Mouse (Mus musculus) forebrain, embryonic 12.5 days (tissue): ENCODE data around the gene Sesn2. TPM values are rescaled to one million over a fixed set of nuclear protein-coding genes. Genes with fewer than 3 reads are reported as not detected.

Source experiments
- ATAC-seq: fragments of 200-750 bp; cut with Nextera tagmentation; 2 replicates; pipeline ENCODE4 v1.8.0; 2017; ENCODE audit warnings: moderate TSS enrichment; ENCODE audit not compliant: low FRiP score
- H3K27ac ChIP-seq: fragments of 300-500 bp; sonication (generic); 2 replicates; pipeline ENCODE4 v1.5.1; 2016; ENCODE audit warnings: mild to moderate bottlenecking
- H3K27me3 ChIP-seq: fragments of 300-500 bp; sonication (generic); 2 replicates; pipeline ENCODE4 v1.6.1; 2016; ENCODE audit warnings: mild to moderate bottlenecking
- H3K36me3 ChIP-seq: fragments of 300-500 bp; sonication (generic); replicated peaks from 2 replicates; pipeline ENCODE4 v1.6.1; 2016; ENCODE audit warnings: mild to moderate bottlenecking
- H3K4me1 ChIP-seq: fragments of 300-500 bp; sonication (generic); 2 replicates; pipeline ENCODE4 v1.6.1; 2016
- H3K4me2 ChIP-seq: fragments of 300-500 bp; sonication (generic); 2 replicates; pipeline ENCODE4 v1.6.1; 2016; ENCODE audit warnings: mild to moderate bottlenecking, moderate library complexity
- H3K4me3 ChIP-seq: fragments of 300-500 bp; sonication (generic); replicated peaks from 2 replicates; pipeline ENCODE4 v1.5.1; 2016; ENCODE audit warnings: mild to moderate bottlenecking
- H3K9ac ChIP-seq: fragments of 300-500 bp; sonication (generic); 2 replicates; pipeline ENCODE4 v1.6.1; 2016; ENCODE audit warnings: mild to moderate bottlenecking
- H3K9me3 ChIP-seq: fragments of 300-500 bp; sonication (generic); 2 replicates; pipeline ENCODE4 v1.6.1; 2016
- WGBS: fragments of 180-500 bp; shearing (Covaris S2); methylation state at CpG from one replicate; pipeline ENCODE4 v1.1.7; 2016; 5-methylcytosine and 5-hydroxymethylcytosine counted together
- polyA plus RNA-seq: library from polyadenylated mRNA; unstranded; fragments of >200 nt; fragmentation: Nextera tagmentation; extraction: Ambion mirVana; gene quantifications from 2 replicates; pipeline ENCODE4 v1.2.1, GENCODE M21; 2016

Sesn2 gene
- polyA plus RNA-seq, 1 experiment from 2014 or later = 7.6 TPM

GRCm38 (mm10) chr4:132464255-132464613, 46.1 kb downstream of the Sesn2 start:
- H3K36me3 ChIP-seq = peaks cover 17% of the 10 kb centered on the region
- H3K27me3 ChIP-seq = no peaks in the 10 kb centered on the region
- H3K9me3 ChIP-seq = no peaks in the 10 kb centered on the region
- H3K27ac ChIP-seq = no peak overlapping the region
- peaks cover 22% of the 10 kb centered on the region for H3K4me1 ChIP-seq
- peak; percentile 42; the same call in 1 of the 2 replicates for ATAC-seq
- 2% methylated on average over 5 of the region's 5 CpGs for WGBS
- H3K9ac ChIP-seq = no peak overlapping the region
- H3K4me2 ChIP-seq = peak overlapping the region; percentile 82
- peak overlapping the region; percentile 87 for H3K4me3 ChIP-seq

GRCm38 (mm10) chr4:132463430-132464254, 46.7 kb downstream of the Sesn2 start, which contains the start of gene Med18:
Gene Med18 (minus strand): TSS chr4:132463921.
- Histone ChIP-seq H3K9me3 (no peaks in the 10 kb centered on the region), H3K36me3 (peaks cover 20% of the 10 kb centered on the region), H3K4me1 (peaks cover 22% of the 10 kb centered on the region), H3K27ac (peak within 1 kb of the TSS; percentile 59), H3K27me3 (no peaks in the 10 kb centered on the region), H3K4me3 (peak within 1 kb of the TSS; percentile 87), H3K9ac (peak within 1 kb of the TSS; percentile 80), H3K4me2 (peak within 1 kb of the TSS; percentile 82)
- under 1% methylated on average over 43 of the region's 44 CpGs for WGBS
- ATAC-seq = peak; percentile 96

DNA sequence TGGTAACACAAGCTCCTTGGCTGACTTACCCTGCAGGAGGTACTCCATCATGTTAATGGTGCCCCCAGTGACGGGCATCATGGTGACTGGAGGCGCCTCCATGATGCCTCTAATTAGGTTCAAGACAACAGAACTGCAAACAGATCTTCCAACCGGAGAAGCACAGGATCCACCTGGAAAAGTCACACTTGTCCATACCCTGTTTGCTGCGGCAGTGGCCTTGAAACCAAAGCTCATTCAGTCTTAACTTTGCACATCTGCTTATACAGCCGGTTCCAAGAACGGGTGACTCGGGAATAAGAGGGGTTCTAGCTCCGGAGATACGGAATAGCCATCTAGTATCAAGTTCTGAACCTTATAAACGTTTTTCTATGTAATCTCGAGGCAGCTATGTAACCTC, 47.5 kb downstream of the Sesn2 start:
- Histone ChIP-seq H3K4me2 (peak overlapping the region; percentile 82), H3K4me3 (peak overlapping the region; percentile 87), H3K4me1 (peaks cover 22% of the 10 kb centered on the region), H3K27ac (no peak overlapping the region), H3K36me3 (peaks cover 27% of the 10 kb centered on the region), H3K9me3 (no peaks in the 10 kb centered on the region), H3K27me3 (no peaks in the 10 kb centered on the region), H3K9ac (peak overlapping the region; percentile 80)
- 14% methylated on average over 11 of the region's 11 CpGs for WGBS
- no peak for ATAC-seq

DNA sequence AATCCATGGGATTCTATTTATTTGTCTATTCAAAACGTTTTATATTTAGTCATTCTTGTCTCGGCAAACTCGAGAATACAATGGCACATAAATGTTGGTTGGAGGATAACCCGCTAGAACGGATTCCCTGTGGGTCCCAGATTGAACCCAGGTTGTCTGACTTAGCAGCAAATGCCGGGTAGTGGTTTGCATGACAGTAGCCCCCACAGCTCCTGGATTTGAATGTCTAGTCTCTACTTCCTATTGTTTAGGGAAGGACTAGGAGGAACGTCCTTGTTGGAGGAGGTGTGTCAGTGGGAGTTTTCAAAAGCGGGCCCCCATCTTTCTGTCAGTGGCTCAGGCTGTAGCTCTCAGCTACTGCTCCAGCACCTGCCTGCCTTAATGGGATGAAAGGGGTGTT, 50.1 kb downstream of the Sesn2 start:
- no peak overlapping the region for H3K4me3 ChIP-seq
- peaks cover 38% of the 10 kb centered on the region for H3K36me3 ChIP-seq
- 92% methylated on average over 8 of the region's 8 CpGs for WGBS
- H3K27me3 ChIP-seq = no peaks in the 10 kb centered on the region
- H3K27ac ChIP-seq = no peak overlapping the region
- H3K9me3 ChIP-seq = no peaks in the 10 kb centered on the region
- no peak for ATAC-seq
- H3K4me2 ChIP-seq = no peak overlapping the region
- peaks cover 22% of the 10 kb centered on the region for H3K4me1 ChIP-seq
- no peak overlapping the region for H3K9ac ChIP-seq

- Histone ChIP-seq H3K27ac (no peak overlapping the region), H3K4me2 (no peak overlapping the region), H3K9ac (no peak overlapping the region), H3K4me1 (no peaks in the 10 kb centered on the region), H3K36me3 (peaks cover 34% of the 10 kb centered on the region), H3K9me3 (no peaks in the 10 kb centered on the region), H3K4me3 (no peak overlapping the region), H3K27me3 (no peaks in the 10 kb centered on the region)
- WGBS = 95% methylated on average over 6 of the region's 6 CpGs
- ATAC-seq = no peak
Measured at GRCm38 (mm10) chr4:132455561-132455960, 54.7 kb downstream of the Sesn2 start.

GRCm38 (mm10) chr4:132455146-132455545, 55.2 kb downstream of the Sesn2 start:
- Histone ChIP-seq H3K9ac (no peak overlapping the region), H3K36me3 (peaks cover 30% of the 10 kb centered on the region), H3K4me2 (no peak overlapping the region), H3K4me3 (no peak overlapping the region), H3K27ac (no peak overlapping the region), H3K4me1 (no peaks in the 10 kb centered on the region), H3K9me3 (no peaks in the 10 kb centered on the region), H3K27me3 (no peaks in the 10 kb centered on the region)
- WGBS = 91% methylated on average over 3 of the region's 3 CpGs
- ATAC-seq = no peak

GRCm38 (mm10) chr4:132454216-132454615, 56.1 kb downstream of the Sesn2 start:
- Histone ChIP-seq H3K9me3 (no peaks in the 10 kb centered on the region), H3K27ac (no peak overlapping the region), H3K4me2 (no peak overlapping the region), H3K36me3 (peaks cover 21% of the 10 kb centered on the region), H3K4me3 (no peak overlapping the region), H3K27me3 (no peaks in the 10 kb centered on the region), H3K4me1 (no peaks in the 10 kb centered on the region), H3K9ac (no peak overlapping the region)
- WGBS = 87% methylated on average over 6 of the region's 6 CpGs
- ATAC-seq = no peak

DNA sequence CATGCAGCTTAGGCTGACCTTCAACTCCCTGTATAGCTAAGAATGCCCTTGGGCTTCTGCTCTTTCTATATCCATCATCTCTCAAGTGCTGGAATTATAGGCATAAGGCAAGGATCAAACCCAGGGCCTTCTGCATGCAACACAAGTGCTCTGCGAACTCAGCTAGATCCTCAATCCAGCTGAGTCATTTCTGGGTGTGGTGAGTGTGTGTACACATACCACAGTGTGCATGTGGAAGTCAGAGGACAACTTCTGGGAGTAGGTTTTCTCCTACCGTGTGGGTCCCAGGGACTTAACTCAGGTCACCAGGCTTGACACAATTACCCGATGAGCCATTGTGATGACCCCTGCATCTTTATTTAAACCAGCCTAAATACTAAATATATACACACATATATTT, 60.5 kb downstream of the Sesn2 start:
- ATAC-seq = no peak
- whole genome bisulfite sequencing = 82% methylated on average over 3 of the region's 3 CpGs
- no peaks in the 10 kb centered on the region for H3K36me3 ChIP-seq
- H3K4me3 ChIP-seq = no peak overlapping the region
- H3K9ac ChIP-seq = no peak overlapping the region
- H3K4me2 ChIP-seq = no peak overlapping the region
- no peak overlapping the region for H3K27ac ChIP-seq
- H3K27me3 ChIP-seq = no peaks in the 10 kb centered on the region
- H3K9me3 ChIP-seq = no peaks in the 10 kb centered on the region
- no peaks in the 10 kb centered on the region for H3K4me1 ChIP-seq

- no peak for ATAC-seq
- 90% methylated on average over 12 of the region's 12 CpGs for WGBS
- H3K9ac ChIP-seq = no peak overlapping the region
Measured at GRCm38 (mm10) chr4:132446105-132446504, 64.2 kb downstream of the Sesn2 start.

GRCm38 (mm10) chr4:132444516-132444915, 65.8 kb downstream of the Sesn2 start:
- Histone ChIP-seq H3K27me3 (no peaks in the 10 kb centered on the region), H3K27ac (no peak overlapping the region), H3K4me2 (no peak overlapping the region), H3K4me1 (no peaks in the 10 kb centered on the region), H3K4me3 (no peak overlapping the region), H3K9ac (no peak overlapping the region), H3K9me3 (no peaks in the 10 kb centered on the region), H3K36me3 (no peaks in the 10 kb centered on the region)
- WGBS = 84% methylated on average over 8 of the region's 8 CpGs
- ATAC-seq = no peak

More at GRCm38 (mm10) chr4:132446105-132446504, 64.2 kb downstream of the Sesn2 start:
- Histone ChIP-seq H3K9me3 (no peaks in the 10 kb centered on the region), H3K27ac (no peak overlapping the region), H3K4me2 (no peak overlapping the region), H3K36me3 (no peaks in the 10 kb centered on the region), H3K4me3 (no peak overlapping the region), H3K4me1 (no peaks in the 10 kb centered on the region), H3K27me3 (no peaks in the 10 kb centered on the region)

Other genes starting within 250 kb of the Sesn2 start
- 46.3 and 47.8 TPM in 2 replicates for gene Gmeb1, start 248.9 kb downstream of the Sesn2 start, polyA plus RNA-seq
- 61.0 and 61.2 TPM in 2 replicates for gene Taf12, start 236.1 kb downstream of the Sesn2 start, polyA plus RNA-seq
- gene Rab42, start 207.1 kb downstream of the Sesn2 start, polyA plus RNA-seq = 0.78 and 0.82 TPM in 2 replicates
- gene Trnau1ap, start 181.0 kb downstream of the Sesn2 start, polyA plus RNA-seq = 77.8 and 88.3 TPM in 2 replicates
- gene Rcc1, start 156.9 kb downstream of the Sesn2 start, polyA plus RNA-seq = 103 and 109 TPM in 2 replicates
- gene Phactr4, start 88.0 kb downstream of the Sesn2 start, polyA plus RNA-seq = 22.3 and 26.3 TPM in 2 replicates
- gene Med18, start 46.6 kb downstream of the Sesn2 start, polyA plus RNA-seq = 21.0 and 25.5 TPM in 2 replicates
- gene Atpif1, start 23.2 kb upstream of the Sesn2 start, polyA plus RNA-seq = 1,084 and 1,150 TPM in 2 replicates
- 188 and 201 TPM in 2 replicates for gene Dnajc8, start 25.0 kb upstream of the Sesn2 start, polyA plus RNA-seq
- gene Ptafr, start 53.6 kb upstream of the Sesn2 start, polyA plus RNA-seq = 0.40 and 0.45 TPM in 2 replicates
- gene Eya3, start 128.5 kb upstream of the Sesn2 start, polyA plus RNA-seq = 25.5 and 28.4 TPM in 2 replicates
- gene Xkr8, start 222.0 kb upstream of the Sesn2 start, polyA plus RNA-seq = 4.0 and 5.4 TPM in 2 replicates
- gene Smpdl3b, start 246.8 kb upstream of the Sesn2 start, polyA plus RNA-seq = 3.2 and 4.1 TPM in 2 replicates